Mouse (Mus musculus): ENCODE measurements around the gene Pole4. TPM values are rescaled to one million over a fixed set of nuclear protein-coding genes. Genes with fewer than 3 reads are reported as not detected.

Gene Pole4
- 10 to 100 TPM; 69.8 to 70.3 TPM for total RNA-seq (2021)

GRCm38 (mm10) chr6:82705221-82705620, at the start of gene Pole4:
TSS of gene Pole4 (minus strand) at chr6:82705365.
- intact Hi-C loops (cut with DNase I), result loop anchor here (10.0 kb wide), 1 partner anchor 580 kb away; no protein-coding TSS in a partner anchor
- no peak for DNase-seq

- intact Hi-C loops (cut with DNase I), result no loop called here
- DNase-seq, result no peak
These were observed 49.6 kb upstream of the Pole4 start for GRCm38 (mm10) chr6:82754769-82755168.

GRCm38 (mm10) chr6:82753638-82754361, 48.6 kb upstream of the Pole4 start:
- intact Hi-C loops (cut with DNase I), result no loop called here
- DNase-seq, result no peak

- intact Hi-C loops (cut with DNase I), result no loop called here
- DNase-seq, result no peak
These were observed 47.9 kb upstream of the Pole4 start for GRCm38 (mm10) chr6:82753061-82753460.

GRCm38 (mm10) chr6:82751791-82752190, 46.6 kb upstream of the Pole4 start:
- no peak for DNase-seq
- intact Hi-C loops (cut with DNase I), result no loop called here

GRCm38 (mm10) chr6:82751031-82751430, 45.9 kb upstream of the Pole4 start:
- peak; percentile 39 for DNase-seq
- intact Hi-C loops (cut with DNase I), result no loop called here

GRCm38 (mm10) chr6:82750063-82750462, 44.9 kb upstream of the Pole4 start:
- intact Hi-C loops (cut with DNase I), result no loop called here
- DNase-seq, result no peak

GRCm38 (mm10) chr6:82748106-82748672, 43.0 kb upstream of the Pole4 start:
- intact Hi-C loops (cut with DNase I), result loop anchor here (10.0 kb wide), 1 partner anchor 137 kb away; no protein-coding TSS in a partner anchor
- peak; percentile 32 for DNase-seq

- no peak for DNase-seq
- intact Hi-C loops (cut with DNase I), result loop anchor here (10.0 kb wide), 1 partner anchor 138 kb away; no protein-coding TSS in a partner anchor
These were observed 41.9 kb upstream of the Pole4 start for GRCm38 (mm10) chr6:82747085-82747484.

- intact Hi-C loops (cut with DNase I), result loop anchor here (5.0 to 10.0 kb wide), 2 partner anchors 140 to 223 kb away; no protein-coding TSS in a partner anchor
- no peak for DNase-seq
These were observed 39.4 kb upstream of the Pole4 start for GRCm38 (mm10) chr6:82744553-82744952.

GRCm38 (mm10) chr6:82741518-82741880, 36.3 kb upstream of the Pole4 start:
- no peak for DNase-seq
- intact Hi-C loops (cut with DNase I), result loop anchor here (5.0 to 10.0 kb wide), 2 partner anchors 143 to 226 kb away; no protein-coding TSS in a partner anchor

GRCm38 (mm10) chr6:82740868-82741517, 35.8 kb upstream of the Pole4 start:
- intact Hi-C loops (cut with DNase I), result loop anchor here (5.0 to 10.0 kb wide), 2 partner anchors 144 to 226 kb away; no protein-coding TSS in a partner anchor
- no peak for DNase-seq

GRCm38 (mm10) chr6:82740269-82740668, 35.1 kb upstream of the Pole4 start:
- intact Hi-C loops (cut with DNase I), result loop anchor here (5.0 to 10.0 kb wide), 2 partner anchors 145 to 227 kb away; no protein-coding TSS in a partner anchor

GRCm38 (mm10) chr6:82737634-82738540, 32.7 kb upstream of the Pole4 start:
- peak; percentile 42 for DNase-seq
- intact Hi-C loops (cut with DNase I), result loop anchor here (10.0 kb wide), 1 partner anchor 763 kb away; no protein-coding TSS in a partner anchor

More at GRCm38 (mm10) chr6:82740269-82740668, 35.1 kb upstream of the Pole4 start:
- peak; percentile 36 for DNase-seq

- intact Hi-C loops (cut with DNase I), result loop anchor here (10.0 kb wide), 1 partner anchor 762 kb away; no protein-coding TSS in a partner anchor
- peak; percentile 59 for DNase-seq
These were observed 31.7 kb upstream of the Pole4 start for GRCm38 (mm10) chr6:82736626-82737600.

GRCm38 (mm10) chr6:82735347-82735746, 30.2 kb upstream of the Pole4 start:
- intact Hi-C loops (cut with DNase I), result loop anchor here (10.0 kb wide), 1 partner anchor 761 kb away; no protein-coding TSS in a partner anchor
- DNase-seq, result peak; percentile 39

GRCm38 (mm10) chr6:82728635-82729034, 23.5 kb upstream of the Pole4 start:
- intact Hi-C loops (cut with DNase I), result no loop called here
- no peak for DNase-seq

- intact Hi-C loops (cut with DNase I), result no loop called here
- DNase-seq, result no peak
These were observed 22.0 kb upstream of the Pole4 start for GRCm38 (mm10) chr6:82727206-82727605.

- intact Hi-C loops (cut with DNase I), result no loop called here
- no peak for DNase-seq
These were observed 18.2 kb upstream of the Pole4 start for GRCm38 (mm10) chr6:82723321-82723720.

All from left cerebral cortex, postnatal 4 days (tissue).